Mouse (Mus musculus): ENCODE measurements around the gene Acoxl. TPM values are rescaled to one million over a fixed set of nuclear protein-coding genes. Genes with fewer than 3 reads are reported as not detected.
A peak's percentile ranks its signal among the peaks of the same experiment; 100 is the strongest.

Acoxl gene
- total and polyA plus RNA-seq, 3 experiments: 0.14 TPM; not detected in 2

- Histone ChIP-seq H3K79me2 (replicated peaks; ENCODE audit: control insufficient read depth, insufficient read depth, low read length) (no peaks in the 10 kb centered on the region), H3K4me3 (no peak overlapping the region), H3K4me1 (ENCODE audit: control insufficient read depth, insufficient read depth, low read length) (peaks cover 1% of the 10 kb centered on the region), H3K27me3 (ENCODE audit: control insufficient read depth, insufficient read depth, low read length) (no peaks in the 10 kb centered on the region), H3K9ac (ENCODE audit: low read depth, low read length) (no peak overlapping the region), H3K27ac (no peak overlapping the region), H3K36me3 (ENCODE audit: control insufficient read depth, insufficient read depth, low read length) (no peaks in the 10 kb centered on the region)
- intact Hi-C loops (cut with DNase I): no loop called here
- 56% methylated on average over 4 of the region's 4 CpGs for WGBS
- TF ChIP-seq EP300 (IDR thresholded peaks at IDR 0.05; ENCODE audit: insufficient read depth, low read depth, low read length) (no peak), CTCF (IDR thresholded peaks at IDR 0.05) (no peak), POLR2A (IDR thresholded peaks at IDR 0.05; ENCODE audit: insufficient read depth, low read depth, low read length) (no peak)
- DNase-seq: no peak
These were observed 92.9 kb downstream of the Acoxl start for GRCm38 (mm10) chr2:127931576-127931975.

DNA sequence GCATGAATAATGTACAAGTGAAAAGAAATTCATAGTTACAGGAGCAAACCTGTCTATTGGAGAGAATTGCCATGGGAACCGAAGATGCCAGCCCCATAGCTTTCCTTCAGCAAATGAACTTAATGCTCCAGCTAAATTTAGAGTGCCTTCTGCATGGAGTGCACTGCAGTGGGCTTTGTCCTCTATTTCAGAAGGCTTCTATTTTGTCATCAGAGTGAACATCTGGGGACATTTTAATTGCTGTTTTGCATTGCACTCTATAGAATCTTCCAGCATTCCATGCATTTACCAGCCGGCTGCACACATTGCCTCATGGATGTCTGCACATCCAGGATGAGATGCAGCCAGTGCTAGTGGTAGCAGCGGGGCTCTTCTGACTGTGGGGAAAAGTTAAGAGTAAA is 94.9 kb downstream of the Acoxl start:
- Histone ChIP-seq H3K27me3 (ENCODE audit: control insufficient read depth, insufficient read depth, low read length) (no peaks in the 10 kb centered on the region), H3K27ac (no peak overlapping the region), H3K79me2 (replicated peaks; ENCODE audit: control insufficient read depth, insufficient read depth, low read length) (no peaks in the 10 kb centered on the region), H3K4me3 (no peak overlapping the region), H3K4me1 (ENCODE audit: control insufficient read depth, insufficient read depth, low read length) (peaks cover 1% of the 10 kb centered on the region; the same call in 1 of the 2 replicates), H3K36me3 (ENCODE audit: control insufficient read depth, insufficient read depth, low read length) (no peaks in the 10 kb centered on the region), H3K9ac (ENCODE audit: low read depth, low read length) (no peak overlapping the region)
- intact Hi-C loops (cut with DNase I): no loop called here
- TF ChIP-seq CTCF (IDR thresholded peaks at IDR 0.05): no peak
- TF ChIP-seq EP300 (IDR thresholded peaks at IDR 0.05; ENCODE audit: insufficient read depth, low read depth, low read length): no peak
- no peak for TF ChIP-seq POLR2A (IDR thresholded peaks at IDR 0.05; ENCODE audit: insufficient read depth, low read depth, low read length)
- no peak for DNase-seq
- WGBS: 84% methylated on average over 3 of the region's 3 CpGs

DNA sequence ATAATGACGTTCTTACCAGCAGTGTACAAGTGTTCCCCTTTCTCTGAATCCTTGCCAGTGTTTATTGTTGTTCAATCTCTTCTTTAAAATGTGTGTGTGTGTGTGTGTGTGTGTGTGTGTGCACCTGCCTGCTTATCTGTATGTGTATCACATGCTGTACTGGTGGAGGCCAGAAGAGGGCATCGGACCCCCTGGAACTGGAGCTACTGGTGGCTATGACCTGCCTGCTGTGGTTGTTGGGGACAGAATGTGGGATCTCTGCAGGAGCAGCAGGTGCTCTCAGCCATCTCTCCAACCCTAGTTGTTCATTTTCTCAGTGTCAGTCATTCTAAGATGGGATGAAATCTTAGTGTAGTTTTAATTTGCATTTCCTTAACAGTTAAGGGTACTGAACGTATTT is 98.4 kb downstream of the Acoxl start:
- Histone ChIP-seq H3K27ac (no peak overlapping the region), H3K4me3 (no peak overlapping the region), H3K4me1 (ENCODE audit: control insufficient read depth, insufficient read depth, low read length) (no peaks in the 10 kb centered on the region), H3K79me2 (replicated peaks; ENCODE audit: control insufficient read depth, insufficient read depth, low read length) (no peaks in the 10 kb centered on the region), H3K9ac (ENCODE audit: low read depth, low read length) (no peak overlapping the region), H3K36me3 (ENCODE audit: control insufficient read depth, insufficient read depth, low read length) (no peaks in the 10 kb centered on the region), H3K27me3 (ENCODE audit: control insufficient read depth, insufficient read depth, low read length) (no peaks in the 10 kb centered on the region)
- TF ChIP-seq EP300 (IDR thresholded peaks at IDR 0.05; ENCODE audit: insufficient read depth, low read depth, low read length): no peak
- no peak for TF ChIP-seq CTCF (IDR thresholded peaks at IDR 0.05)
- TF ChIP-seq POLR2A (IDR thresholded peaks at IDR 0.05; ENCODE audit: insufficient read depth, low read depth, low read length): no peak
- 81% methylated on average over 3 of the region's 3 CpGs for WGBS
- intact Hi-C loops (cut with DNase I): no loop called here
- no peak for DNase-seq

DNA sequence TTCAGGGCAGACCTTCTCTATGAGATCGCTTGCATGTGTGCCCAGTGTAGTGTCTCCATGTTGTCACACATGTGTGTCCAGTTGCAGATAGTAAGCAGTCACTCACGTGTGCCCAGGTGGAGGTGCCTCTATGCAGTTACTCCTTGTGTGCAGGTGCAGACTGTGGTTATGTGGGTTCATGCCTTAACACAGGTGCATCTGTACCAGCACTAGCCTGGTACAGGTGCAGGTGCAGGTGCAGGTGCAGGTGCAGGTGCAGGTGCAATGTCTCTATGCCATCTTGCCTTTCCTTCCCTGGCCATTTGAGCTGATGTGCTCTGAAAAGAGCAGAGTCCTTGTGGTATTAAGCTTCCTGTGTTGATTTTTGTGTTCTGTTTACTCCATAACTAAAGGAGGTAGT is 100.5 kb downstream of the Acoxl start:
- Histone ChIP-seq H3K36me3 (ENCODE audit: control insufficient read depth, insufficient read depth, low read length) (no peaks in the 10 kb centered on the region), H3K27me3 (ENCODE audit: control insufficient read depth, insufficient read depth, low read length) (no peaks in the 10 kb centered on the region), H3K4me1 (ENCODE audit: control insufficient read depth, insufficient read depth, low read length) (no peaks in the 10 kb centered on the region), H3K27ac (no peak overlapping the region), H3K9ac (ENCODE audit: low read depth, low read length) (no peak overlapping the region), H3K4me3 (no peak overlapping the region), H3K79me2 (replicated peaks; ENCODE audit: control insufficient read depth, insufficient read depth, low read length) (no peaks in the 10 kb centered on the region)
- intact Hi-C loops (cut with DNase I): no loop called here
- TF ChIP-seq POLR2A (IDR thresholded peaks at IDR 0.05; ENCODE audit: insufficient read depth, low read depth, low read length) (no peak), EP300 (IDR thresholded peaks at IDR 0.05; ENCODE audit: insufficient read depth, low read depth, low read length) (no peak), CTCF (IDR thresholded peaks at IDR 0.05) (no peak)
- DNase-seq: no peak
- WGBS: 94% methylated on average over 2 of the region's 2 CpGs

DNA sequence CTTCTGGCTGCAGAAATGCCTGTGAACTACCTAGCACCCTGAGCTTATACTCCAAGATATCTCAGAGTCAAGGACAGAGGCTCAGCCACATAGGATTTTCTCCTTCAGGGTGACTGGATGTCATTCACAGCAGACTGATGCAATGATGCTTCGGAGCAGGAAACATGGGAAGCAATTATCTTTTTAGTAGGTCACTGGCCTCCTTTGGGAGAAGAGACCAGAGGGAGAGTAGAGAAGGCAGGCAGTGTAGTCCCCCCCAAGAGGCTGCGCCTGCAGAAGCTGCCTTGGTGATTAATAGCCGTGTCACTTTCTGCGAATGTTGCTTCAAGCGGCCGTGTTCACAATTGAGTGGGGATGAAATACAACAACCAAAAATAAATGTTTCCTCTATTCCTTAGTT is 121.9 kb downstream of the Acoxl start:
- TF ChIP-seq EP300 (IDR thresholded peaks at IDR 0.05; ENCODE audit: insufficient read depth, low read depth, low read length): no peak
- TF ChIP-seq CTCF (IDR thresholded peaks at IDR 0.05): no peak
- TF ChIP-seq POLR2A (IDR thresholded peaks at IDR 0.05; ENCODE audit: insufficient read depth, low read depth, low read length): no peak
- 56% methylated on average over 6 of the region's 6 CpGs for WGBS
- no peak overlapping the region for H3K9ac ChIP-seq (ENCODE audit: low read depth, low read length)
- H3K27ac ChIP-seq: no peak overlapping the region
- H3K27me3 ChIP-seq (ENCODE audit: control insufficient read depth, insufficient read depth, low read length): no peaks in the 10 kb centered on the region
- H3K79me2 ChIP-seq (replicated peaks; ENCODE audit: control insufficient read depth, insufficient read depth, low read length): no peaks in the 10 kb centered on the region
- intact Hi-C loops (cut with DNase I): no loop called here
- H3K36me3 ChIP-seq (ENCODE audit: control insufficient read depth, insufficient read depth, low read length): no peaks in the 10 kb centered on the region
- H3K4me1 ChIP-seq (ENCODE audit: control insufficient read depth, insufficient read depth, low read length): no peaks in the 10 kb centered on the region
- no peak overlapping the region for H3K4me3 ChIP-seq
- no peak for DNase-seq

DNA sequence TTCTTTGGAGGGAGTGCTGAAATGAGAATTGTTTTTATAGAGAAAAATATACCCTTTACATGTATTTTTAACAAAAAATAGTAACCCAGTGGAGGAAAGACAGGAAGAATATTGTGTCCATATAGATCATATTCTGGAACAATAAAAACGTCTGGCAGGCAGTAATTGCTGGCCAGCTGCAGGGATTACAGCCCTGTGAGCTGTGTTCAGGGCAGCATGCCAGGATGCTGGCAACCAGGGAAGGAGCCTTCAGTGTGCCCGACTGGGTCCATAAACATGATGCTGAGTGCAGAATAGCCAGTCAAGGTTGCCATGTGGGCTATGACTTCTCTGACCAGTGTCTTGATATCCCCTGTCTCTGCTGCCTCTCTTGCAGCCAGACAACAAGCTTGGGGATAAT is 122.5 kb downstream of the Acoxl start:
- Histone ChIP-seq H3K79me2 (replicated peaks; ENCODE audit: control insufficient read depth, insufficient read depth, low read length) (no peaks in the 10 kb centered on the region), H3K36me3 (ENCODE audit: control insufficient read depth, insufficient read depth, low read length) (no peaks in the 10 kb centered on the region), H3K4me1 (ENCODE audit: control insufficient read depth, insufficient read depth, low read length) (no peaks in the 10 kb centered on the region), H3K4me3 (no peak overlapping the region), H3K9ac (ENCODE audit: low read depth, low read length) (no peak overlapping the region), H3K27me3 (ENCODE audit: control insufficient read depth, insufficient read depth, low read length) (no peaks in the 10 kb centered on the region), H3K27ac (no peak overlapping the region)
- WGBS: 17% methylated on average over 2 of the region's 2 CpGs
- intact Hi-C loops (cut with DNase I): no loop called here
- peak in 1 of 2 experiments; percentile 20 for DNase-seq
- TF ChIP-seq EP300 (IDR thresholded peaks at IDR 0.05; ENCODE audit: insufficient read depth, low read depth, low read length) (no peak), CTCF (IDR thresholded peaks at IDR 0.05) (no peak), POLR2A (IDR thresholded peaks at IDR 0.05; ENCODE audit: insufficient read depth, low read depth, low read length) (no peak)

All from heart, adult 2 months (tissue).